Mouse (Mus musculus) ES-CJ7 (cell line): ENCODE measurements around the gene Ints3.

ENCODE experiments used
- DNase-seq: peaks from one replicate; pipeline ENCODE4 v3.0.0; 2011; ENCODE audit warnings: low read depth, low spot score

Ints3 gene

DNA sequence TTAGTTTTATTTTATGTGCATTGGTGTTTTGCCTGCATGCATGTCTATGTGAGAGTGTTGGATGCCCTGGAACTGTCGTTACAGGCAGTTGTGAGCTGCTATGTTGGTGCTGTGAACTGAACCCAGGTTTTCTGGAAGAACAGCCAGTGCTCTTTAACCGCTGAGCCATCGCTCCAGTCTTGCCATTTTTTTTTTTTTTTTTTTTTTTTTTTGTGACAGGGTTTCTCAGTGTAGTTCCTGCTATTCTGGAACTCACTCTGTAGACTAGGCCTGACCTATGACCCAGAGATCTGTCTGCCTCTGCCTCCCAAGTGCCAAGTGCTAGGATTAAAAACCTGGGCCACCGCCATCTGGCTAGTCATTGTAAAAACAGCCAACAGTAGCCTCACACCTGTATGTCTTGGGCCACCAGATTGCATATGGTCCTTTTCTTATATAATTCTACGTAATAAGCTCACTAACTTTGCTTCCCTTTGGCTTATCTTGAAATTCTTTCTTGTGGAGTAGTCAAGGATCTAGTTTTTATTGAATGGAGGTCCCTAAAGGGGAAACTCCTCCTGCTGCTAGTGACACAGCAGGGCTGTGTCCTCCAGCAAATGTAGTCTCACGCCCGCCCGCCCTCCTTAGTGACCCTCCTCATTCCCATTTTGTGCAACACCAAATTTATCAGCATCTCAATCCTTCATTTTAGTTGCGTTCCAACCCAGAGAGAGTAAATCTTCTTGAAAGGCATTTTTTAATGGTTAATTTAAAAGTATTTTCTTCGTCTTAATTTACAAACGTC is 12.2 kb upstream of the Ints3 start:
- peak; percentile 51 for DNase-seq

DNA sequence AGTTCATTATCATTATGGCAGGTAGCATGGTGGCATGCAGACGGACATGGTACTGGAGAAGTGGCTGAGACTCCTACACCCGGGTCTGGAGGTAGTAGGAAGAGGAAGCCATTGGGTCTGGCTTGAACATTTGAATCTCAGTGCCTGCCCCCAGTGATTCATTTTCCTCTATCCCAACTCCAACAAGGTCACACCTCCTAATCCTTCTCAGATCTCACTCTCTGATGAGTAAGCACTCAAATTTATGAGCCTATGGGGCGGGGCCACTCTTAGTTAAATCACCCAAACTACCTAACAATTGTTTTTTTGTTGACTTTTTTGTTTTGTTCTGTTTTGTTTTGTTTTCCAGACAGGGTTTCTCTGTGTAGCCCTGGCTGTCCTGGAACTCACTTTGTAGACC is 10.6 kb upstream of the Ints3 start:
- peak; percentile 34 for DNase-seq

DNA sequence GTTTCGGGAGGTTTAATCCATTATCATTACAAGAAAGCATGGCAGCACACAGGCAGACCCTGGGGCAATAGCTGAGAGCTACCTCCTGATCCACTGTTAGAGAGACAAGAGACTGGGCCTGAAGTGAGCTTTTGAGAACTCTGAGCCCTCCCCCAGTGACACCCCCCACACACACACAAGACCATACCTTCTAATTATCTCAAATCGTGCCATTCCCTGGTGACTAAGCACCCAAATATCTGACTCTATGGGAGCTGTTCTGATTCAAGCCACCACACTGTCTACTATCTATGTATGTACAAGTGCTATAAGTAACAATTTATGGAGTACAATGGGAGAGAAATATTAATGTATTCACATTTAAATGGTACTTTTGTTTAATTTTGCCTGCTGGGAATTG is 7.3 kb upstream of the Ints3 start:
- no peak for DNase-seq

DNA sequence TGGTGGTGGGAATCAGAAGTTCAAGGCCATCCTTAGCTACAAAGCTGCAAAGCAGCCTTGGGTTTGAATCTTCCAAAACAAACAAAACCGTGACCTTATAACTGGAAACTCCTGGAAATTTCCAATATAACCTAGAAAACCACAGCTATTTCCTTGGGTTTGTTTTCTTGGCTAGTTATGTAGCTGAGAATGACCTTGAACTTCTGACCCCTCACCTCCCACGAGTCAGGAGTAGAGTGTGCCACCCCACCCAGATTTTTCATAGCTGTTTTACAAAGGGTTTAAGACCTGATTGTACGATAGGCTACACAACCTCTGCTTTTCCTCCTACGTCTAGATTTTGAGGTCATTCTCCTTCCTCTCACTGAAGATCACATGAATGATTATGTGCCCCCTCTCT is 3.7 kb upstream of the Ints3 start:
- peak; percentile 89 for DNase-seq

DNA sequence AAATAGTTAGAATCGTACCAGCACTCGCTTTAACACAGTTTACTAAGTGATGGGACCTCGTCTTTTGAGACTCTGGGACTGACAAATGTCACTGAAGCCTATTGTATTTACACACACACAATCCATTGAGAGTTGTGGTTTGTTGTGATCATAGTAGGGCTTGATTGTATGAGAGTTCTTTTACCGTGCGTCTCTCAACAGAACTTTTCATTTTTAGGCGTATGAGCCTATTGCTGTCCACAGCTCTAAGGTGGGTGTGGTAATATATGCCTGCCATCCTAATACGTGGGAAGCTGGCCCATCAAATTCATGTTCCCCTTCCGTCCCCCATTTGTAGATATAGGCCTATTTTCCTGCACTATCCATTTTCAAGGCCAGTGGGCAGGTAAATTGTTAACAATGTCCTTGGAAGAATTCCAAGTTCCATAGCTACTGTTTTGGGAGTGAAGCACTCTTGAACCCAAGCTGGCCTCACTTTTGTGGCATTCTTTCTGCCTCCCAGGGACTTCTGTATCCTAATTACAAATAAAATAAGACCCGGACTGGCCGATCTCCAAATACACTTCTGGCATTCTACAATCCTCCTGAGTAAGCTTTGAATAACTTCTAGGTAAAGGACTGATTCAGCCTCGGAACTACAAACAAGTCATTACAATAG is 780 bp upstream of the Ints3 start:
- no peak for DNase-seq

DNA sequence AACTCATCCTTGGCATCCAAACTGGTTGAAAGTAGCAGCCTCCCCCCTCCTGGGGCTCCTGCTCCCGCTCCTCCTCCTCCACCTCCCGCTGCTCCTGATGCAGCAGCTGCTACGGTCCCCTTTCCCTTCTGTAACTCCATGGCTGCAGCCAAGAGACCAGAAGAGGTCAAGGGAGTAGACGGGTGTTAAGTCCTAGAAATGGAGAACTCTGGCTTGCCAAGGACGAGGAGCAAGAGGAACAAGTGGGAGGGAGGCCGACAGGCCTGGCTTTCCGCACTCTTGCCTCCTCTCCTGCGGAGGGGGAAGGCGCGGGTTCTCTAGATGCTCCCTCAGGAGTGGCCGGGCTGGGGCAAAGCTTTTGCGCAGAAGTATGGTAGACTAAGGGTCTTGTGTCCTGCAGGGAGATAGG is 607 bp downstream of the Ints3 start:
- peak; percentile 59 for DNase-seq

DNA sequence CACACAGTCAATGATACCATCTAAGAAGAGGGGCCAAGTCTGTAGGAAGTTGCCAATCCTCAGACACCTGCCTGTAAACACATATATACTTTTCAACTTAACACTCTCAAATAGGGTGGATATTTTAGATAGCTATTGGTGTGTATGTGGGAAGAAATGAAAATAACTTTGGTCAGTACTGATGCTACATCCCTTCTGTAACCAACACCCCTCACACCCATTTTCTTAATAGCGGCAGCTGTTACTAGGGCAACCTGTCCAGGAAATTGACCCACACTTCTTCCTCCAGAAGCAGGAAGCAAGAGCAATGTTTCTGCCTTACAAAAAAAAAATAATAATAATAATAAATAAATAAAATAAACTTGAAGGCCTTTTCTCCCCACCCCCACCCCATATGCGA is 1.1 kb downstream of the Ints3 start:
- DNase-seq, result no peak

DNA sequence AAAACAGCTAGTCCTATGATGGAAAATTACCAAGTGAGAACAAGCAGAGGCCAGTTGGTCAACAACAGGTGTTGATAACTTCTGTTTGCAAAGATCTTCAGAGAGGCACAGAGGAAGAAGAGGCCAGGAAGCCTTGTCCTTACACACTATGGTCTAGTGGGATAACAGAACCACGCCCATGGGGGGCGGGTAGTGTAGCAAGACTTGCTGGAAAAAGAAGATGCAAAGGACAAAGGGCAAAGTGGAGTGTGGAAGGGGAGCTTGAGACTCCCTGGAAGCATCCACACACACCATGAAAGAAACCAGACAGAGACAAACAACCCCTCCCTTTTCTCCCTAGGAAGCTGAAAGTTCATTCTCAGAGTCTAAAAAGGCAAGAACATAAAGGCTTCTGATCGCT is 3.8 kb downstream of the Ints3 start:
- DNase-seq, result peak; percentile 71

DNA sequence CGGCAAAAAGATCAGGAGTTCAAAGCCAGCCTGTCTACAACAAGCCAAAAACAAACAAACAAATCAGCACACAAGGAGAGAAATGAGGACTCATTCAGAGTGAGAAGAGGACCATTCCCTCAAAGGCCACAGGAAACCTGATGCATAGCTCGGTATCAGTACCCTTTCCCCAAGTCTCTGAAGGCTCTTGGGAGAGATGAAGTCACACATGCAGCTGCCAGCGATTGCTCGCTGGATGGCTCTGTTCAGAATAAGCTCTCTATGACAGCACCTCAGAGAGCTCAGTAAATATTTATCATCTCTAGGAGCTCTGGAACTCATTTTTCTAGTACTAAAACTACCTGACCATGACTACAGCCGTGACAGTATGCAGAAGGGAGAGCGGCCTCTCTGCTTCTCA is 5.2 kb downstream of the Ints3 start:
- no peak for DNase-seq

DNA sequence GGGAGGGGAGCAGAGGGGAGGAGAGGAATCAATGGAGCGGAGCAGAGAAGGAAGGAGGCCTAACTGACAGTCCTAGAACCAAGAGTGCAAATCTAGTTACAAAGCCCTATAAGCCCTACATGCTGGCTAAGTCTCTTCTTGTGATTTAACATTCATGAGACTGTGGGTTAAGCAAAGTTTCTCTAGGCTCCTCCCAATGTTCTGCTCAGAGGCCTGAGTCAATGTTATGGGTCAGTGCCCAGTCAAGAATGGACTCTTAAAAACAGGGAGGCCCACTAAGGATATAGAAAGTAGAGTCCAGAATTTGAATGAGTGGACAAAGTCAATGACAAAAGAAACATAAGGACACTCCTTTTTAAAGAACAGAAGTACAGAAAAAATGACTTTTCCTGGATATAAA is 5.8 kb downstream of the Ints3 start:
- DNase-seq, result no peak

DNA sequence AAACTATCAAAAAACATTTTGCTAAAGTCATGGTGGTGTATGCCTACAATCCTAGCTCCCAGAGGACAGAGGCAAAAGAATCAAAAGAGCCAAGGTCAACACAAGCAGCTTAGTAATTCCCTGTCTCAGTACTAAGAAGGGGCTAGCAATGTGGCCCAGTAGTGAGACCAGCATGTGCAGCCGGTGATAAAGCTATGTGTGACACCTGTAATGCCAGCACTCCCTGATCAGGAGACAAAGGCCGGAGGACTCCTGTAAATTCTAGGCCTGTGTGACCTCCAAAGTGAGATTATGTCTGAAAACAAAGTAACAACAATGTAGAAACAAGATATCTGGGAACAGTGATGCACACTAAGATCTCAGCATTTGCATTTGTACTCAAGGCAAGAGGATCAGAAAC is 7.9 kb downstream of the Ints3 start:
- no peak for DNase-seq

DNA sequence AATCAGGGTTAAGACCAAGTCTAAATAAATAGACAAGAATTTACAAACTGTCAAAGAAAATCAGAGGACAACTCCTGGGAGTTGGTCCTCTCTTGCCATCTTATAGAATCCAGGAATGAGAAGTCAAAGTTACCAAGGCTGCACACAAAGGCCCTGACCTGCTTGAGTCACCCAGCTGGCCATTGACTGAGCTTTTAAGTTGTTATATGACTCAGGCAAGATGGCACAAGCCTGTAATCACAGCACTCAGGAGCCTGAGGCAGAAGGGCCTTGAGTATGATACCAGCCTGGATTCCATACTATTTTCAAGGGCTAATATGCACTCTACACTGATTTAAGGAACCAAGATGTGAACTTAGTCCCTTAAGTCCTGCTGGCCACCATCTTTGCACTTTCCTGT is 9.9 kb downstream of the Ints3 start:
- no peak for DNase-seq

DNA sequence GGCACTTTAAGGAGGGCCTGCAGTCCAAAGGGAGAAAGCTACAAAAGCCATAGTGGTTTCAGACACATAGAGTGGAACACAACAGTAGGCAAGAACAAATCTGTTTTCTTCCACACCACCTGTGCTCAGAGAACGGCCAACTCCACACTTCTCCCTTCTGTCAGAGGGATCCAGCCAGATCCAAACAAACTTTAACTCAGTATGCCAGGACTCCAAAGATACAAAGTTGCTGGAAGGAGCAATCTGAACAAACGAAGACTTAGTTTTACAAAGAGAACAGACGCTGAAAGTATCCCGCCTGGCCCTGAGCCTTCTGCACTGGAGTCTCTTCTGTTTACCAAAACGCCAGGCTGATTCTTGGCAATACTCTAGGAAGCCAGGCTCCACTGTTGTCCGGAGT is 12.7 kb downstream of the Ints3 start:
- no peak for DNase-seq

DNA sequence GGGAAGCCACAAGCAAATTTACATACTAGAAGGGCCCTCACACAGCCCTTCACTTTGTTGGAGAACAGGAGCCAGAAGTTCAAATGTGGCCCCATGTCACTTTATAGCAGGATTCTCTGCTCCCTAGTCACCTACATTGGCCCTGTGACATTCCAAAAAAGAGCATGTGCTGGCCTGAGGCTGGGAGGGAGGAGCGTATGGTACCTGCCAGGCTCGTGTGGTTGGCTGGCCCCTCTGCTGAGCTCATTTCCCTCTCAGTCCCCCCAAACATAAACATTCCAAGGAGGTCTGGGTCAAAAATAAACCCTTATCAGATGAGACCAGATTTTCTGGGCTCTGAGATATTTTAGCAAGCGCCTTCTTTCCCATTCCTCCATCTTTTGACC is 20.4 kb downstream of the Ints3 start:
- DNase-seq, result no peak

DNA sequence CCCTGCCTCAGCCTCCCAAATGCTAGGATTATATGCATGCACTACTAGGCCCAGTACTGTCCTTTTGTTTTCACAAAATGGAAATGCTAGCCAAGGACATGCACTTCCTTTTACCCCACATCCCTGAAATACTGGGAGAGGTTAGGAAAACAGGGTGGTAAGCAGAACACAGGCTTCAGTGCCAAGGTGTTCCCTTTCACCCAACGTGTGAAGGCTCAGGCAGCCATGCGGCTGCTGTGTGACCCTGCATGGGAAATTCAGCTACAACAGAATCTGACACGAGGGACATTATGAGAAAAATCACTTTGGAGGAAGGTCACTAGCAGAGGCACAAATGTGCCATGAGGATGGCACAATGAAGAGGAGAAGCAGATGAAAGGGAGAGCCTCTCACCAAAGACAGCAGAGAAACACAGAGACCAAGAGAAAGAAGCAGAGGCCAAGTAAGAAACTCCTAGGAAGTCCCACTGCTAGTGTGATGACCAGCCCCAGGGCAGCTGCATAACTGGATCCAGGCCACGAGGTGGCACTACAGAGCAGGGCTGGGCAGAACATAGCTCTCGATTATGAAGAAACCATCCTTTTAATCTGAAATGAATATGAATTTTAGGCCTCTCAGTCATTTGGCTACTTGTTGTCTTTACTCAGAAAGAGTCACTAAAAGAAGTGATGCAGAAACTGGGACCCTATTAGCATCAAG is 21.0 kb downstream of the Ints3 start:
- peak; percentile 49 for DNase-seq

DNA sequence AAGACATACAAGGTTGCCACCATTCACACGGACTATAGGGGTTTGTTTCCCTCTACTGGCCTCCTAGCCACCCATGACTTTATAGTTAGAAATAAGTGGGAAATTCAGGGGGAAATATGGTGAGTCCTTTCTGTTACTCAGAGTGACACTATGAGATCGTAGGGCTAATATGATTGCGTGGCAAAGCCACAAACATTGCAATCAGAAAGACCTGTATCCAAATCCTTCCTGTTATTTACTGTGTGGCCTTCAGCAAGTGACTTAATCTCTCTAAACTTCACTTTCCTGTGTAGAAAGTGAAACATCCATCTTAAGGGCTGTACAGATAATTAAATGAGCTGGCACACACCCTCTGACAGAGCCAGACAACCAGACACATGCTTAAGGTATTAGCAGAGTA is 24.7 kb downstream of the Ints3 start:
- no peak for DNase-seq

DNA sequence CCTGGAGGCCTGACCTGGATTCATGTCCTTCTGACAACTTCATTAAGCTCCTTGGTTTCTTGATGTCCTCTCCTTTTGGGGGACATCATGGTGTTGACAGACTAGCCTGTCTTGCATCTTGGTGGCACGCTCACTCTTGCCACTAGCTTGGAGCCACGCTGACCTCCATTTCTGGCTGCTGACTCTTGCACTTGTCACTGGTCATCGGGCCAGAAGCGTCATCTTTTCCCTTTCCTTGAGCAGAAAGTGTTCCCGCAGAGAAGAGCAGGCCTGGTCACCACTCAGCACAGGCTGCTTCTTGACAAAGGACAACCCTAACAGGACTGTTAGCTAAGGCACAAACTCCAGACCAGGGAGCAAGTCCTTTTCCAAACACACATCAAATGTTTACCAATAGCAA is 27.0 kb downstream of the Ints3 start:
- DNase-seq, result no peak

DNA sequence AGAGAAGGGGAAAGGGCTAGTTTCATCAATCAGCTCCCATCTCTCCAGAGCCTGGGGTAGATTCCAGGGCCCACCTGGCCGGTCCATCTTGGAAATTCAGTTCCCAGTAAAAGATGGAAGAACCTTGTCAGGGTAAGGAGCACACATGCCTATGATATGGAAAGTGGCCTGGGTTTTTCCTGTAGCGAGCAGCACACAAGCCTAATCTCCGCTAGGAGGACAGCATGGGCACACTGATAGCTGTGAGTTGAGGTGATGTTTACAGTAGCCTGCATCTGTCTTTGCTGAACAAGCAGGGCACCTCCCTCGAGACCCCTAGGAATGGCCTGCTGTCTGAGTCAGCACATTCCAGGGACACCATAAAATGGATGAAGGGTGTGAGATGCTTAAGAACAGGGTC is 28.8 kb downstream of the Ints3 start:
- DNase-seq, result no peak

DNA sequence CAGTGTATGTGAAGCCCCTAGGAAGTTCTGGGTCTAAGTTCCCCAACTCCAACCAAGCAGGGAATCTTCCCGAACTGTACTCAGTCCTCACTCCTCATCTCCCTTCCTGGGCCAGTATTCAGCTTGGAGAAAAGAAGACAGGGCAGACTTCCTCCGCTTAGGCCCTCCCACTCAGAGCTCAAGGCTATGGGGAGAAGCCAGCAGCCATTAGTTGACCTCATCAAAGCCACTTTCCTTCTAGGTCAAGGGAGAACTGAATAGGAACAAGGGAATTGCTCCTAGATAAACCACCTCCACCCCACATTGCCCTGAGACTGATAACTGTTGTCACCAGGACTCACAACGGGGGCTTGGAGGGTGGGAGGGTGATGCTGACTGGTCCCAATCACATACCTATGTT is 29.3 kb downstream of the Ints3 start:
- no peak for DNase-seq

DNA sequence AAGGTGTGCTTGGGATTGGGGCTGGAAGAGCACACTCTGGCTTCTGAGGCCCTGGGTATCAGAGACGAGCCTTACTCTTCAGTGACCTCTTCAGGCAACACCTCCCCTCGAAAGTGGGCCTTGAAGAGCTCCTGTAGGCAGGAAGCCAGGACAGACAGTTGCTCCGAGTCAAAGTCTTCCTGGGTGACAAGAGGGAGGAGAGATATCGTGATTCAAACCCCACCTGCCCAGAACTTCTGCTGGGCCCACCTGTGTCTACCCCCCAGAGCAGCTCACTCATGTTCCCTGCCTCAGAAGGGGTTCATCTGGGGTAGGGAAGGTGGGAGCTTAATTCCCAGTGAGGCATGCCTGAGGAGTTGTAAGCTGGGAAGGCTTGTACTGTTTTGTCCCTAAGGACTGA is 32.4 kb downstream of the Ints3 start:
- no peak for DNase-seq

DNA sequence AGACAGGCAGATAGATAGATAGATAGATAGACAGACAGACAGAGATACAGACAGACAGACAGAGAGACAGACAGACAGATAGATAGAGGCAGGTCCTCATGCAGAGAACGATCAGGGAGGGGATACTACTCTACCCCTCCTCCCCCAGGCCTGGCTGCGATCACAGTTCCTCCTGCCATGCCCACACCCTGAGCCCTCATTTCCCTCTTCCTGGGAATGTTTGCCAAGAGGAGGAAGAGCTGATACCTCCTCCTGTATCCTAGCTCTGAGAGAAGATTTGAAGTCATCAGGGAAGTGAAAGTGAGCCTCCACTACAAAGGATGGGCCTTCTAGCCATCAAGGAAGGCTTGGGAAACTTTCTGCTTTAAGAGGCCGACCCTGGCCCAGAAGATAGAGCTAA is 37.8 kb downstream of the Ints3 start:
- no peak for DNase-seq

DNA sequence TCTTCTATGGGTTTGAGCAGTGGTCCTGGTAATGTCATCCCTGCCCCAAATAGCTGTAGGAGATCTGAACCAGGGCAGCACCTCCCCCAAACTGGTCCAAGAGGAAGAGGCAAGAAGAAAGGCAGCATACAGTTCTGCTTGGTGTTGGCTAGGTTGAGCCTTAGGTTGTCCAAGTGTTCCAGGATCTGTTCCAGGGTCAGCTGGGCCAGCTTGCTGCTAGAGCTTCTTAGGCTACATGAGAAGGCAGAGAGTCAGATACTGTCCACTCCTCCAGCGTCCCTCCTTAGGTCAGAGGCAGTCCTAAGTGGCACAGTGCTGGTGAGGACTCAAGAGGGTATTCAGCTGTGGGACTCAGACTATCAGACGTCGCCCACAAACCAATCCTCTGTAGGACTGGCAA is 40.8 kb downstream of the Ints3 start:
- no peak for DNase-seq

DNA sequence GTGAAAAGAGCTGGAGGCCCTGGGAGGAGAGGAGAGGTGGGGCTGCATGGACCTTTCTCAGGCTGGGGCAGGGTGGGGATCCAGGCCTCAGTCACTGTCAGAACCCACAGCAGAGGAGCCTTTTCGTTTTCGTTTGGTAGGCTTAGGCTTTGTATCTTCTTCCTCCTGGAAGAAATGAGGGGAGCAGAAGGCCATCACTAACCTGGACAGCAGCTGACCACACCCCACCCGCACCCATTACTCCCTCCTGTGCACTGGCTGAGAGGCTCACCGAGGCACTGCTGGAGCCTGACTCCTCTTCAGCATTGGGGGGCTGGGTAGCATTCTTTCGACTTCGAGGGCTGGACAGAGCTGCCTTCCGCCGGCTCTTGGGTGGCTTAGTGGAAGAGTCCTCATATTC is 41.5 kb downstream of the Ints3 start:
- DNase-seq, result no peak
